Mouse (Mus musculus): ENCODE measurements around the gene Hip1r. TPM values are rescaled to one million over a fixed set of nuclear protein-coding genes. Genes with fewer than 3 reads are reported as not detected.
A peak's percentile ranks its signal among the peaks of the same experiment; 100 is the strongest.
"Not testable (repeated sequence)": the region's sequence is repeated elsewhere in the genome, so short reads cannot be mapped to it uniquely, and the experiment has no call there.

Hip1r gene
- total RNA-seq, 2 experiments from 2014 or later, result 68.3 to 74.2 TPM

DNA sequence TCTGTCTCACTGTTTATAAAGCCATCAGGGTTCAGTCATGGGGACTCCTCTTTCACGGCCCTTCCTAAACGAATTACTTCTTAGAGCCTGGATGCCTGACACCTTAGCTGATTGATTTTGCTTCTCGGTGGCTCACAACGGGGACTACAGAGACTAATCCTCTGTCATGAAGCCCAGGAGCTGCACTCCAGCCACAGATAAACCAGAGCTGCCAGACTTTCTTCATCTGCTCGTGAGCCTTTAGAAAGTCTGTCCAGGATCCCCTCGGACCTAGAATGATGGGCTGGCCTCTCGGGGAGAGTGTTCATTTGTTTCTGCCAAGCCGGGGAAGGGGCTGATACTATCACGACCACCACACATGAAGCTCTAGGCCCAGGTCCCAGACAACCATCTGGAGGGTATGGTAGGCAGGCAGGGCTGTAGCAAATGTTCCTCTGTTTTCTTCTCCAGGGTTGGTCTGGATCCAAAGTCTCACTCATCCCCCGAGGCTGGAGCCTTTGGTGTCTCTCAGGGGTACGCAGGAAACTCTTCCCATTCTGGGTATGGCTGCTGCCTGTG, 72.1 kb downstream of the Hip1r start:
- intact Hi-C loops (cut with DNase I), result no loop called here
- H3K27ac ChIP-seq, result peak overlapping the region; percentile 38
- TF ChIP-seq CTCF (IDR thresholded peaks at IDR 0.05), result no peak

GRCm38 (mm10) chr5:124046741-124047401, 73.4 kb downstream of the Hip1r start:
- DNase-seq (ENCODE audit: extremely low spot score in 1 of 2, low spot score in 2 of 2), result no peak
- intact Hi-C loops (cut with DNase I), result no loop called here
- no peak overlapping the region for H3K4me3 ChIP-seq
- H3K27ac ChIP-seq, result no peak overlapping the region
- no peak; the same call in 1 of the 2 replicates for TF ChIP-seq CTCF (IDR thresholded peaks at IDR 0.05)

More for the DNA sequence above, 72.1 kb downstream of the Hip1r start:
- no peak for DNase-seq (ENCODE audit: extremely low spot score in 1 of 2, low spot score in 2 of 2)
- H3K4me3 ChIP-seq, result no peak overlapping the region

DNA sequence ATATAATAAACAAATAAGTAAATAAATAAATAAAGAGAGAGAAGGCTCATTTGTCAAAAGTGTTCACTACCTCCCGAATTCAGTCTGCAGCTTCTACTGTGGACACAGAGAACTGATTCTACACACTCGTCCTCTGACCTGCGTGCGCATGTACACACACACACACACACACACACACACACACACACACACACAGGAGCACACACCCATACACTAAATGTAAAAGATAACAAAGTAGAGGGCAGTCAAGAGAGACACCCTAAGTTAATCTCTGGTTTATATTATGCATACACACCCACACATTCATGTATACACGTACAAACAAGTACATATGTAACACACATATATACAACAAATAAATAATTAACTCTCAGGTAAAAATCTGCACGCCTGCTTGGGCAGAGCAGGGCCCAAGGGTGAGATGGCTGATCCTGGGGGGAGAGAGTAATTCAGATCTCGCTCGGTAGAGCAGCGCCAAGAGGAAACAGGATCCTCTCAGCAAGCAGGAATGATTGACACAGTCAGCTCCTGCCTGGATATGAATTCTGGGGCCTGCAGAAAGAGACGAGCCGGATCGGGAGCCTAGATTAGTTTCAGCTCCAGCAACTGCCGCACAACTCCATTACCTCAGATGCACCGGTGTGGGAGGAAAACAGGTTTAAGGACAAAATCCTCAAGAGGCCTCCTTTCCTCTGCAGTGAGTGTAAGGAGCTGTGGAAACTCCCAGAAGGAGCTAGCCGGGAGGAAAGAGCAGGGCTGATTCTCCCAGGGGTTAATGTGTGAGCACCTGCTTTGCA, 76.0 kb downstream of the Hip1r start:
- no peak for DNase-seq (ENCODE audit: extremely low spot score in 1 of 2, low spot score in 2 of 2)
- Histone ChIP-seq H3K4me3 (no peak overlapping the region), H3K27ac (peak overlapping the region; percentile 71)
- no peak for TF ChIP-seq CTCF (IDR thresholded peaks at IDR 0.05)
- intact Hi-C loops (cut with DNase I), result no loop called here

- no peak overlapping the region for H3K4me3 ChIP-seq
- intact Hi-C loops (cut with DNase I), result no loop called here
- no peak for TF ChIP-seq CTCF (IDR thresholded peaks at IDR 0.05)
- H3K27ac ChIP-seq, result peak overlapping the region; percentile 71
- no peak for DNase-seq (ENCODE audit: extremely low spot score in 1 of 2, low spot score in 2 of 2)
Observed at GRCm38 (mm10) chr5:124050095-124051050, 76.9 kb downstream of the Hip1r start.

DNA sequence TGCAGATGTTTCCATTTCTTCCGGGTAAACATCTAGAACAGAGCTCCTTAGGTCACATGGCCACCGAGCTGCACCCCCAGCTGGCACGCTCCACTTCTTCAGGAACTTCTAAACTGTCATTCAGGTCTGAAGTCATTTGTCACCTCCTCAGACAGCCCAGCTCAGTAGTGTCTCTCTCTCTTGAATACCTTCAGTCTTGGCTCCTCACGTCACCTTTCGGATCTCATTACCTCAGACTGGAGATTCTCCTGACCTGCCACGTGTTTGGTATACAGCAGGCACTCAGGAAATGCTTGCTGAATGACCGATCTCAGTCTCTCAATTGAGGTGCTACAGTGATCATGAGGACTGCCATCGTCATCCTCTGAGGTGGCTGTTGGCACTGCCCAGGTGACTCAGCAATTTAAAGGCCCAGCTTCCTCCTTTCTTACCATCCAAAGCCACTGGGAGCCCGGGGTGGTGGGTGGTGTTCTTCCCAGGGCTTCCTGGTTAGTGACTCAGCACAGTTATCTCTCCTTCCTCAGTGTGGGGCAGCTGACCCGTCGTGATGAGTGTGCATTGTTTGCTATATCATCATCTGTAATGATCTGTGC, 78.6 kb downstream of the Hip1r start:
- intact Hi-C loops (cut with DNase I), result no loop called here
- DNase-seq (ENCODE audit: extremely low spot score in 1 of 2, low spot score in 2 of 2), result no peak
- H3K4me3 ChIP-seq, result no peak overlapping the region
- no peak for TF ChIP-seq CTCF (IDR thresholded peaks at IDR 0.05)
- H3K27ac ChIP-seq, result no peak overlapping the region

DNA sequence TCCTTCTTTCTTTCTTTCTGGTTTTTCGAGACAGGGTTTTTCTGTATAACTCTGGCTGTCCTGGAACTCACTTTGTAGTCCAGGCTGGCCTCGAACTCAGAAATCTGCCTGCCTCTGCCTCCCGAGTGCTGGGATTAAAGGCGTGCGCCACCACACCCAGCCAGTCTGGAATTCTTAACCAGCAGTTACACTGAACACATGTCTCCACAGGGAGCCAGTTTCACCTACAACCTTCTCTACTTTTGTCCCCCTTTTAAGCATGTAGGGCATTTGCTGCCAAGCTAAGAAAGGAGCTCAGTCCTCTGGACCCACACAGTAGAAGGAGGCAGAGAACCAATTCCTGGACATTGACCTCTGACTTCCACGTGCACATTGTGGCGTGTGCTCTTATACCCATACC, 79.2 kb downstream of the Hip1r start:
- DNase-seq (ENCODE audit: extremely low spot score in 1 of 2, low spot score in 2 of 2); intact Hi-C loops (cut with DNase I); H3K4me3 ChIP-seq; H3K27ac ChIP-seq: not testable (repeated sequence)

Small RNA genes within 50 kb of the gene (microRNA-seq; reads per million reads assigned to microRNA genes)
- gene Mir7032, result 0.96 to 4.1 reads per million in 2 experiments

Other genes starting within 250 kb of the Hip1r start
- gene Rsrc2, start 224.2 kb upstream of the Hip1r start, total RNA-seq (2021), result 10 to 100 TPM; 84.2 to 84.8 TPM
- gene Kntc1, start 223.9 kb upstream of the Hip1r start, total RNA-seq (2021), result 1 to 10 TPM in 1 of 2 experiments, under 1 TPM in 1; 0.68 to 1.1 TPM
- not detected for gene Hcar2, start 108.1 kb upstream of the Hip1r start, total RNA-seq (2021)
- 1 to 10 TPM; 1.5 TPM for gene Hcar1, start 93.6 kb upstream of the Hip1r start, total RNA-seq (2021)
- gene Denr, start 66.5 kb upstream of the Hip1r start, total RNA-seq (2021), result 10 to 100 TPM; 66.0 to 68.7 TPM
- 1 to 10 TPM in 1 of 2 experiments, under 1 TPM in 1; 0.63 to 1.1 TPM for gene Gm43518, start 46.2 kb upstream of the Hip1r start, total RNA-seq (2021)
- 1 to 10 TPM; 2.9 to 4.1 TPM for gene Ccdc62, start 42.9 kb upstream of the Hip1r start, total RNA-seq (2021)
- gene Vps37b, start 58.6 kb downstream of the Hip1r start, total RNA-seq (2021), result 10 to 100 TPM; 46.1 to 47.3 TPM
- 10 to 100 TPM; 55.0 to 57.3 TPM for gene Abcb9, start 122.2 kb downstream of the Hip1r start, total RNA-seq (2021)
- 10 to 100 TPM; 35.4 to 39.1 TPM for gene Ogfod2, start 138.7 kb downstream of the Hip1r start, total RNA-seq (2021)
- gene Arl6ip4, start 142.5 kb downstream of the Hip1r start, total RNA-seq (2021), result 10 to 100 TPM; 46.7 to 52.1 TPM

All from left cerebral cortex, adult 2 months (tissue).